Mouse (Mus musculus): ENCODE measurements around the gene March1.

GRCm38 (mm10) chr8:66362882-66363801 lies 745.4 kb downstream of the March1 start:
- no peak for TF ChIP-seq POLR2A (IDR thresholded peaks at IDR 0.05; ENCODE audit: low read depth, low read length)
- no peak for TF ChIP-seq CTCF (IDR thresholded peaks at IDR 0.05; ENCODE audit: borderline replicate concordance, insufficient read depth, low read length)

Measured in embryonic fibroblast, embryonic 13.5 days (primary cell).